Mouse (Mus musculus) CH12.LX (cell line): Measurements from ENCODE around the gene Gtf2a2. TPM values are rescaled to one million over a fixed set of nuclear protein-coding genes. Genes with fewer than 3 reads are reported as not detected.

Experiments used
- DNase-seq: peaks from one replicate; pipeline ENCODE4 v3.0.0-alpha.2; 2013; ENCODE audit errors: extremely low read depth
- H3K27ac ChIP-seq: 2 replicates; pipeline ENCODE4 v1.5.1; 2012; ENCODE audit warnings: low read depth, mild to moderate bottlenecking, control low read depth, moderate library complexity; ENCODE audit not compliant: insufficient read depth
- H3K27me3 ChIP-seq: replicated peaks from 2 replicates; pipeline ENCODE3; 2012; ENCODE audit warnings: inconsistent platforms
- H3K36me3 ChIP-seq, 2 experiments: replicated peaks in 1 of 2; 2 replicates each; pipeline versions ENCODE3 to v1.6.1; 2012; ENCODE audit warnings: inconsistent platforms in 1 of 2, low read length in 1 of 2, mild to moderate bottlenecking in 1 of 2, mixed read lengths in 1 of 2, moderate library complexity in 1 of 2; ENCODE audit not compliant: control insufficient read depth in 1 of 2, insufficient read depth in 1 of 2
- H3K4me1 ChIP-seq, 2 experiments: 2 replicates each; pipeline ENCODE4 v1.6.1; 2012; ENCODE audit warnings: inconsistent platforms in 1 of 2, moderate library complexity in 1 of 2; ENCODE audit not compliant: insufficient read depth in 2 of 2, control insufficient read depth in 1 of 2
- H3K4me2 ChIP-seq: 2 replicates; pipeline ENCODE4 v1.6.1; 2012; ENCODE audit warnings: low read depth, mild to moderate bottlenecking, control low read depth; ENCODE audit not compliant: poor library complexity, insufficient read depth, severe bottlenecking
- H3K4me3 ChIP-seq, 3 experiments: fragments of 150-350 bp in 1 of 3; sonication (generic) in 1 of 3; replicated peaks in 1 of 3; 2 replicates each; pipeline versions ENCODE3 to v1.5.1; 2011 to 2012; ENCODE audit warnings: low read depth in 2 of 3, low read length in 2 of 3, mild to moderate bottlenecking in 2 of 3, moderate library complexity in 2 of 3, control low read depth in 1 of 3, improper control_type of control experiment in 1 of 3, inconsistent platforms in 1 of 3, mixed read lengths in 1 of 3; ENCODE audit not compliant: poor library complexity in 1 of 3
- H3K79me2 ChIP-seq: replicated peaks from 2 replicates; pipeline ENCODE4 v1.6.1; 2012; ENCODE audit warnings: mild to moderate bottlenecking, moderate library complexity; ENCODE audit not compliant: control insufficient read depth, poor library complexity, insufficient read depth, severe bottlenecking; ENCODE audit errors: extremely low read depth
- H3K9ac ChIP-seq: 2 replicates; pipeline ENCODE4 v1.6.1; 2012; ENCODE audit warnings: low read depth, mild to moderate bottlenecking, control low read depth, moderate library complexity; ENCODE audit not compliant: insufficient read depth
- H3K9me3 ChIP-seq: replicated peaks from 2 replicates; pipeline ENCODE3; 2012; ENCODE audit warnings: low read length, inconsistent platforms, mixed read lengths
- BHLHE40 ChIP-seq: IDR thresholded peaks from 2 replicates; pipeline ENCODE4 v1.6.1; 2011; ENCODE audit warnings: mild to moderate bottlenecking, low read depth, low read length, improper control_type of control experiment
- CHD1 ChIP-seq: IDR thresholded peaks from 2 replicates; pipeline ENCODE4 v1.6.1; 2012; ENCODE audit warnings: low read depth, low read length, improper control_type of control experiment, inconsistent platforms
- CHD2 ChIP-seq: IDR thresholded peaks from 2 replicates; pipeline ENCODE4 v1.6.1; 2011; ENCODE audit warnings: low read length, improper control_type of control experiment
- CTCF ChIP-seq, 2 experiments: IDR thresholded peaks in 1 of 2; conservative IDR thresholded peaks in 1 of 2; 2 replicates each; pipeline ENCODE4 v1.5.1; 2011 to 2012; ENCODE audit warnings: low read depth in 2 of 2, low read length in 2 of 2, improper control_type of control experiment in 1 of 2, inconsistent platforms in 1 of 2, mild to moderate bottlenecking in 1 of 2, moderate library complexity in 1 of 2
- ELF1 ChIP-seq: IDR thresholded peaks from 2 replicates; pipeline ENCODE4 v1.6.1; 2014; ENCODE audit warnings: low read depth, mild to moderate bottlenecking, inconsistent platforms, low read length, improper control_type of control experiment
- EP300 ChIP-seq: IDR thresholded peaks from 2 replicates; pipeline ENCODE4 v1.6.1; 2011; ENCODE audit warnings: low read length, improper control_type of control experiment
- HCFC1 ChIP-seq: IDR thresholded peaks from 2 replicates; pipeline ENCODE4 v1.6.1; 2012; ENCODE audit warnings: low read depth, mild to moderate bottlenecking, inconsistent platforms, low read length, improper control_type of control experiment
- IRF4 ChIP-seq: IDR thresholded peaks from 2 replicates; pipeline ENCODE4 v1.6.1; 2014; ENCODE audit warnings: low read depth, mild to moderate bottlenecking, inconsistent platforms, low read length, improper control_type of control experiment
- JUN ChIP-seq: IDR thresholded peaks from 2 replicates; pipeline ENCODE4 v1.6.1; 2011; ENCODE audit warnings: low read depth, mild to moderate bottlenecking, low read length, improper control_type of control experiment, moderate library complexity; ENCODE audit not compliant: insufficient read depth
- JUND ChIP-seq: conservative IDR thresholded peaks from 2 replicates; pipeline ENCODE4 v1.6.1; 2011; ENCODE audit warnings: low read depth, low read length, improper control_type of control experiment
- MAFK ChIP-seq: IDR thresholded peaks from 2 replicates; pipeline ENCODE4 v1.6.1; 2011; ENCODE audit warnings: low read length, improper control_type of control experiment; ENCODE audit not compliant: insufficient replicate concordance
- MAZ ChIP-seq: IDR thresholded peaks from 2 replicates; pipeline ENCODE4 v1.6.1; 2012; ENCODE audit warnings: low read depth, mild to moderate bottlenecking, inconsistent platforms, low read length, improper control_type of control experiment, moderate library complexity
- MEF2A ChIP-seq: IDR thresholded peaks from 2 replicates; pipeline ENCODE4 v1.6.1; 2014; ENCODE audit warnings: low read depth, mild to moderate bottlenecking, inconsistent platforms, low read length, improper control_type of control experiment, borderline replicate concordance
- MXI1 ChIP-seq: IDR thresholded peaks from 2 replicates; pipeline ENCODE4 v1.6.1; 2011; ENCODE audit warnings: mild to moderate bottlenecking, low read depth, low read length, improper control_type of control experiment
- NRF1 ChIP-seq: IDR thresholded peaks from 2 replicates; pipeline ENCODE4 v1.6.1; 2014; ENCODE audit warnings: low read depth, mild to moderate bottlenecking, inconsistent platforms, low read length, improper control_type of control experiment, moderate library complexity
- POLR2A ChIP-seq: IDR thresholded peaks from 2 replicates; pipeline ENCODE4 v1.6.1; 2011; ENCODE audit warnings: low read depth, mild to moderate bottlenecking, improper control_type of control experiment, low read length
- RAD21 ChIP-seq: IDR thresholded peaks from 2 replicates; pipeline ENCODE4 v1.6.1; 2011; ENCODE audit warnings: low read depth, mild to moderate bottlenecking, low read length, improper control_type of control experiment, moderate library complexity
- SIN3A ChIP-seq: IDR thresholded peaks from 2 replicates; pipeline ENCODE4 v1.6.1; 2012; ENCODE audit warnings: low read length, improper control_type of control experiment, inconsistent platforms
- SMC3 ChIP-seq: IDR thresholded peaks from 2 replicates; pipeline ENCODE4 v1.6.1; 2011; ENCODE audit warnings: low read depth, low read length, improper control_type of control experiment
- TBP ChIP-seq: conservative IDR thresholded peaks from 2 replicates; pipeline ENCODE4 v1.6.1; 2011; ENCODE audit warnings: low read depth, low read length, improper control_type of control experiment
- USF1 ChIP-seq: IDR thresholded peaks from 2 replicates; pipeline ENCODE4 v1.6.1; 2014; ENCODE audit warnings: low read depth, mild to moderate bottlenecking, inconsistent platforms, low read length, improper control_type of control experiment
- USF2 ChIP-seq: conservative IDR thresholded peaks from 2 replicates; pipeline ENCODE4 v1.6.1; 2011; ENCODE audit warnings: low read depth, low read length, improper control_type of control experiment
- ZC3H11A ChIP-seq: IDR thresholded peaks from 2 replicates; pipeline ENCODE4 v1.6.1; 2012; ENCODE audit warnings: low read depth, mild to moderate bottlenecking, inconsistent platforms, low read length, improper control_type of control experiment
- dilution Hi-C: fragments of 300-500 bp; cut with MboI; formaldehyde crosslinking; loops from 2 replicates; pipeline ENCODE4 v1.14.3; 2020; ENCODE audit warnings: low sequenced_read_pairs; ENCODE audit not compliant: extremely low pct_unique_long_range_greater_than_20kb, extremely low pct_ligation_motif_present
- in situ Hi-C: fragments of 300-500 bp; cut with MboI; formaldehyde crosslinking; loops from 3 replicates; pipeline ENCODE4 v1.14.3; 2019; ENCODE audit warnings: low sequenced_read_pairs, low pct_ligation_motif_present, low pct_unique_long_range_greater_than_20kb, mixed read lengths
- polyA plus RNA-seq: library from polyadenylated mRNA; unstranded; fragments of >175 nt; gene quantifications from 2 replicates; pipeline ENCODE4 v1.2.1, GENCODE M21; 2012; ENCODE audit warnings: low read depth; ENCODE audit not compliant: insufficient read length
- total RNA-seq, 2 experiments: library from RNA; depleted of rRNA; stranded (reverse); fragments of 300-350 nt in 1 of 2; fragments of >200 nt in 1 of 2; gene quantifications; 2 replicates each; pipeline ENCODE4 v1.2.3; 2012 to 2014

Gtf2a2 gene
- total and polyA plus RNA-seq, 3 experiments: 51.1 to 156 (median 109) TPM

GRCm38 (mm10) chr9:70021610-70022009 is 9.3 kb downstream of the Gtf2a2 start:
- peaks cover 6 to 14% of the 10 kb centered on the region in 2 experiments for H3K4me1 ChIP-seq
- TF ChIP-seq SMC3: no peak
- TF ChIP-seq NRF1: no peak
- TF ChIP-seq CHD2: no peak
- TF ChIP-seq JUND: no peak
- no peak for TF ChIP-seq ZC3H11A
- TF ChIP-seq USF2: no peak
- TF ChIP-seq RAD21: no peak
- TF ChIP-seq USF1: no peak
- peaks cover 5 to 48% of the 10 kb centered on the region in 2 experiments for H3K36me3 ChIP-seq
- 0 out of 2 replicates have a peak, but pooled peaks cover 2% of the 10 kb centered on the region for H3K79me2 ChIP-seq
- in situ Hi-C loops: no loop called here
- dilution Hi-C loops: no loop called here
- no peaks in the 10 kb centered on the region for H3K27me3 ChIP-seq
- H3K4me2 ChIP-seq: no peak overlapping the region
- H3K9ac ChIP-seq: no peak overlapping the region
- DNase-seq: no peak
- no peak overlapping the region for H3K27ac ChIP-seq
- H3K4me3 ChIP-seq: no peak overlapping the region
- no peaks in the 10 kb centered on the region for H3K9me3 ChIP-seq

- TF ChIP-seq JUN: no peak
- no peak for TF ChIP-seq MXI1
- no peak for TF ChIP-seq USF2
- no peak for TF ChIP-seq HCFC1
- no peak for TF ChIP-seq USF1
- TF ChIP-seq TBP: no peak
- no peak for TF ChIP-seq CHD1
- no peak for TF ChIP-seq POLR2A
- no peak for TF ChIP-seq MEF2A
- no peak for TF ChIP-seq SIN3A
- no peak for TF ChIP-seq EP300
- TF ChIP-seq CHD2: no peak
- TF ChIP-seq ELF1: no peak
- no peak for TF ChIP-seq MAFK
- no peak for TF ChIP-seq MAZ
- TF ChIP-seq IRF4: no peak
- no peak for TF ChIP-seq BHLHE40
- TF ChIP-seq CTCF (conservative IDR thresholded peaks at IDR 0.05 in 1 of 2, IDR thresholded peaks at IDR 0.05 in 1 of 2; ENCODE audit: low read depth in 2 of 2, low read length in 2 of 2): no peak
- Histone ChIP-seq H3K4me3 (no peak overlapping the region), H3K36me3 (peaks cover 2 to 43% of the 10 kb centered on the region in 2 experiments), H3K27me3 (no peaks in the 10 kb centered on the region), H3K27ac (no peak overlapping the region), H3K4me1 (peaks cover 6 to 11% of the 10 kb centered on the region in 2 experiments), H3K9me3 (no peaks in the 10 kb centered on the region), H3K9ac (no peak overlapping the region), H3K4me2 (no peak overlapping the region), H3K79me2 (0 out of 2 replicates have a peak, but pooled peaks cover 2% of the 10 kb centered on the region)
- no peak for DNase-seq
- dilution Hi-C loops: no loop called here
- in situ Hi-C loops: no loop called here
These were observed 9.7 kb downstream of the Gtf2a2 start for GRCm38 (mm10) chr9:70022083-70022482.
